Mouse (Mus musculus): ENCODE data around the gene Aph1c. TPM values are rescaled to one million over a fixed set of nuclear protein-coding genes. Genes with fewer than 3 reads are reported as not detected.
"Not testable (repeated sequence)": the region's sequence is repeated elsewhere in the genome, so short reads cannot be mapped to it uniquely, and the experiment has no call there.

Aph1c gene
- polyA plus RNA-seq, 1 experiment: 2.7 TPM

DNA sequence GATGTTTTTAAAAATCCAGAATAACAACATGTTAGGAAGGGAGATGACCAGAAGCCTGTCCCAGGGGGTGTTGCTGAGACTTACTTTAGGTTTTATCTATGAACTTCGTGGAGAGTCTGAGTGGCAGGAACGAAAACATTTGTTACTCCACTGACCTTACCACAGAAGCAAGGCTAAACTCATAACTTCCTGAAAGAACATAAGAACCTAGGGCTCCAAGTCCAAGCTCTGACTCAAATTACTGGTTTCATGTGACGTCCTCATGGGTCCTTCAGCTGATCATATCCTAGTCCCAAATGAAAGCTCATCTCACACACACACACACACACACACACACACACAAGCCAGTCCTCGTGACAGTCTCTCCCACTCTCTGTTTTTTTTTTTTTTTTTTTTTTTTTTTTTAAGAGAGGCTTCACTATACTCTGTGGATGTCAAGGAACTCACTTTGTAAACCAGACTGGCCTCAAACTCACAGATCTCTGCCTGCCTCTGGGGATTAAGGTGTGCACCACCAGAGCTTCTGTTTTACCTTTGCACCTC is 2.1 kb downstream of the Aph1c start:
- Histone ChIP-seq H3K36me3 (ENCODE audit: control insufficient read depth, insufficient read depth) (no peaks in the 10 kb centered on the region), H3K4me2 (ENCODE audit: low read depth) (no peak overlapping the region), H3K4me3 (no peak overlapping the region), H3K27me3 (ENCODE audit: control insufficient read depth, insufficient read depth, insufficient read length) (no peaks in the 10 kb centered on the region), H3ac (ENCODE audit: control insufficient read depth, insufficient read length) (no peak overlapping the region), H3K79me2 (ENCODE audit: control insufficient read depth, insufficient read depth) (no peaks in the 10 kb centered on the region)
- TF ChIP-seq USF1 (IDR thresholded peaks at IDR 0.05; ENCODE audit: low read depth) (no peak), POLR2A (IDR thresholded peaks at IDR 0.05; ENCODE audit: insufficient read length, low read depth) (no peak), MYOG (IDR thresholded peaks at IDR 0.05; ENCODE audit: control insufficient read depth in 1 of 3, insufficient read depth in 1 of 3, insufficient read length in 2 of 3, low read depth in 2 of 3) (no peak), MAX (IDR thresholded peaks at IDR 0.05; ENCODE audit: low read depth) (no peak), POLR2AphosphoS2 (IDR thresholded peaks at IDR 0.05; ENCODE audit: insufficient read length, low read depth) (no peak), REST (IDR thresholded peaks at IDR 0.05; ENCODE audit: insufficient read depth, insufficient read length) (no peak), TCF12 (IDR thresholded peaks at IDR 0.05; ENCODE audit: insufficient read depth, poor library complexity, severe bottlenecking) (no peak), TCF3 (IDR thresholded peaks at IDR 0.05; ENCODE audit: insufficient read length, low read depth) (no peak), E2F4 (IDR thresholded peaks at IDR 0.05; ENCODE audit: insufficient read depth) (no peak), MYOD1 (IDR thresholded peaks at IDR 0.05; ENCODE audit: control insufficient read depth in 1 of 3, insufficient read length in 2 of 3, low read depth in 2 of 3) (no peak)

GRCm38 (mm10) chr9:66825990-66826389 is 8.5 kb downstream of the Aph1c start:
- Histone ChIP-seq H3K4me3 (no peak overlapping the region), H3ac (ENCODE audit: control insufficient read depth, insufficient read length) (no peak overlapping the region), H3K36me3 (ENCODE audit: control insufficient read depth, insufficient read depth) (no peaks in the 10 kb centered on the region), H3K27me3 (ENCODE audit: control insufficient read depth, insufficient read depth, insufficient read length) (no peaks in the 10 kb centered on the region), H3K79me2 (ENCODE audit: control insufficient read depth, insufficient read depth) (no peaks in the 10 kb centered on the region), H3K4me2 (ENCODE audit: low read depth) (no peak overlapping the region)
- TF ChIP-seq SRF (IDR thresholded peaks at IDR 0.05; ENCODE audit: control insufficient read depth, insufficient read length, low read depth) (no peak), MYOG (IDR thresholded peaks at IDR 0.05; ENCODE audit: control insufficient read depth in 1 of 3, insufficient read depth in 1 of 3, insufficient read length in 2 of 3, low read depth in 2 of 3) (no peak), CEBPB (IDR thresholded peaks at IDR 0.05; ENCODE audit: insufficient read depth, poor library complexity, severe bottlenecking) (no peak), MYOD1 (IDR thresholded peaks at IDR 0.05; ENCODE audit: control insufficient read depth in 1 of 3, insufficient read length in 2 of 3, low read depth in 2 of 3) (no peak), USF1 (IDR thresholded peaks at IDR 0.05; ENCODE audit: low read depth) (no peak), E2F4 (IDR thresholded peaks at IDR 0.05; ENCODE audit: insufficient read depth) (no peak), POLR2AphosphoS2 (IDR thresholded peaks at IDR 0.05; ENCODE audit: insufficient read length, low read depth) (no peak), MAX (IDR thresholded peaks at IDR 0.05; ENCODE audit: low read depth) (no peak)

GRCm38 (mm10) chr9:66822255-66822654 is 12.3 kb downstream of the Aph1c start:
- H3ac ChIP-seq (ENCODE audit: control insufficient read depth, insufficient read length); H3K27me3 ChIP-seq (ENCODE audit: control insufficient read depth, insufficient read depth, insufficient read length); H3K4me3 ChIP-seq; H3K79me2 ChIP-seq (ENCODE audit: control insufficient read depth, insufficient read depth); H3K36me3 ChIP-seq (ENCODE audit: control insufficient read depth, insufficient read depth); H3K4me2 ChIP-seq (ENCODE audit: low read depth): not testable (repeated sequence)

- Histone ChIP-seq H3K4me3 (no peak overlapping the region), H3K27me3 (ENCODE audit: control insufficient read depth, insufficient read depth, insufficient read length) (no peaks in the 10 kb centered on the region)
These were observed 13.5 kb downstream of the Aph1c start for GRCm38 (mm10) chr9:66820996-66821395.

GRCm38 (mm10) chr9:66813392-66813791 is 21.1 kb downstream of the Aph1c start:
- H3ac ChIP-seq (ENCODE audit: control insufficient read depth, insufficient read length): no peak overlapping the region
- TF ChIP-seq MYOD1 (IDR thresholded peaks at IDR 0.05; ENCODE audit: control insufficient read depth in 1 of 3, insufficient read length in 2 of 3, low read depth in 2 of 3) (no peak), REST (IDR thresholded peaks at IDR 0.05; ENCODE audit: insufficient read depth, insufficient read length) (no peak), E2F4 (IDR thresholded peaks at IDR 0.05; ENCODE audit: insufficient read depth) (no peak), TCF12 (IDR thresholded peaks at IDR 0.05; ENCODE audit: insufficient read depth, poor library complexity, severe bottlenecking) (no peak), USF1 (IDR thresholded peaks at IDR 0.05; ENCODE audit: low read depth) (no peak), CEBPB (IDR thresholded peaks at IDR 0.05; ENCODE audit: insufficient read depth, poor library complexity, severe bottlenecking) (no peak), TCF3 (IDR thresholded peaks at IDR 0.05; ENCODE audit: insufficient read length, low read depth) (no peak)
- no peaks in the 10 kb centered on the region for H3K36me3 ChIP-seq (ENCODE audit: control insufficient read depth, insufficient read depth)
- H3K27me3 ChIP-seq (ENCODE audit: control insufficient read depth, insufficient read depth, insufficient read length): no peaks in the 10 kb centered on the region
- no peak overlapping the region for H3K4me3 ChIP-seq
- no peak overlapping the region for H3K4me2 ChIP-seq (ENCODE audit: low read depth)
- H3K79me2 ChIP-seq (ENCODE audit: control insufficient read depth, insufficient read depth): no peaks in the 10 kb centered on the region

More at GRCm38 (mm10) chr9:66820996-66821395, 13.5 kb downstream of the Aph1c start:
- no peaks in the 10 kb centered on the region for H3K36me3 ChIP-seq (ENCODE audit: control insufficient read depth, insufficient read depth)
- H3ac ChIP-seq (ENCODE audit: control insufficient read depth, insufficient read length): no peak overlapping the region
- TF ChIP-seq POLR2AphosphoS2 (IDR thresholded peaks at IDR 0.05; ENCODE audit: insufficient read length, low read depth): no peak
- TF ChIP-seq MAX (IDR thresholded peaks at IDR 0.05; ENCODE audit: low read depth): no peak
- no peak for TF ChIP-seq TCF12 (IDR thresholded peaks at IDR 0.05; ENCODE audit: insufficient read depth, poor library complexity, severe bottlenecking)
- TF ChIP-seq USF1 (IDR thresholded peaks at IDR 0.05; ENCODE audit: low read depth): no peak
- no peak for TF ChIP-seq E2F4 (IDR thresholded peaks at IDR 0.05; ENCODE audit: insufficient read depth)
- no peak overlapping the region for H3K4me2 ChIP-seq (ENCODE audit: low read depth)
- H3K79me2 ChIP-seq (ENCODE audit: control insufficient read depth, insufficient read depth): no peaks in the 10 kb centered on the region

DNA sequence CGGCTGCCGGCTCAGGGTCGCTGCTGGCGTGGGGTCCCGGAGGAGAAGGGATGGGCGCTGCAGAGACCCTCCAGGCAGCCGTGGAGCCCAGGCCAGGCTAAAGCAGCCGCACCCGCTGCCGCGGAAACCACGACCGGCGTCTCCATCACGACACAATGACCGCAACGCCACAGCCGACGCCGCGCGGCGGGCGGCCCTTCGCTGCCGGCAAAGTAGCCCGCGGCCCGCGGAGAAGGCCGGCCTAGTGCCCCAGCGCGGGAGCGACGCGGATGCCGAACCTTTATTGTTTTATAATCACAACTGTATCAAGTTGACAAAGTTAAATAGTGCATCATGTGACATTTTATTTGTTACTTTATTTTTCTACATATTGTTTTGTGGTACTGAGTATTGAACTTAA is 28.6 kb downstream of the Aph1c start:
- not testable (repeated sequence) for H3K4me3 ChIP-seq; H3K36me3 ChIP-seq (ENCODE audit: control insufficient read depth, insufficient read depth); H3K27me3 ChIP-seq (ENCODE audit: control insufficient read depth, insufficient read depth, insufficient read length); H3K79me2 ChIP-seq (ENCODE audit: control insufficient read depth, insufficient read depth); H3K4me2 ChIP-seq (ENCODE audit: low read depth); H3ac ChIP-seq (ENCODE audit: control insufficient read depth, insufficient read length)
